Mouse (Mus musculus) C2C12 (cell line): Measurements from ENCODE around the gene Plcb4.

Source experiments
- CTCF ChIP-seq: IDR thresholded peaks from one replicate; pipeline ENCODE4 v1.5.1; 2011; ENCODE audit not compliant: control insufficient read depth, insufficient read depth, insufficient read length
- MAX ChIP-seq: IDR thresholded peaks from one replicate; pipeline ENCODE4 v1.6.1; 2011; ENCODE audit warnings: mild to moderate bottlenecking, control low read depth
- MYOD1 ChIP-seq: IDR thresholded peaks from one replicate; pipeline ENCODE4 v1.6.1; 2011; ENCODE audit warnings: low read depth; ENCODE audit not compliant: control insufficient read depth, insufficient read length
- MYOG ChIP-seq: IDR thresholded peaks from one replicate; pipeline ENCODE4 v1.6.1; 2011; ENCODE audit not compliant: control insufficient read depth, insufficient read length; ENCODE audit errors: extremely low read depth
- USF1 ChIP-seq: IDR thresholded peaks from one replicate; pipeline ENCODE4 v1.6.1; 2011; ENCODE audit warnings: low read depth, mild to moderate bottlenecking, control low read depth, moderate library complexity

- TF ChIP-seq CTCF, result no peak
- TF ChIP-seq USF1, result no peak
- TF ChIP-seq MAX, result no peak
- TF ChIP-seq MYOD1, result no peak
- no peak for TF ChIP-seq MYOG
Observed at GRCm38 (mm10) chr2:135708796-135709195, 50.0 kb downstream of the Plcb4 start.
